Mouse (Mus musculus) spleen, postnatal 4 days (tissue): ENCODE data around the gene Tmem101.

Experiments used
- DNase-seq, 2 experiments: peaks; one replicate each; pipeline ENCODE4 v3.0.0; 2022; ENCODE audit warnings: low spot score in 2 of 2

Tmem101 gene

GRCm38 (mm10) chr11:102156786-102157089 is 534 bp upstream of the Tmem101 start:
- DNase-seq, result no peak

GRCm38 (mm10) chr11:102147213-102147989 is 8.8 kb downstream of the Tmem101 start:
- DNase-seq, result no peak

GRCm38 (mm10) chr11:102146531-102146930 is 9.7 kb downstream of the Tmem101 start:
- DNase-seq, result peak in 1 of 2 experiments; percentile 65

GRCm38 (mm10) chr11:102146005-102146404 is 10.2 kb downstream of the Tmem101 start:
- DNase-seq, result peak; percentile 29 to 67

- DNase-seq, result peak; percentile 30 to 65
Measured at GRCm38 (mm10) chr11:102145471-102146001, 10.7 kb downstream of the Tmem101 start, which contains the start of gene Nags. Gene Nags (plus strand): TSS chr11:102145513.

GRCm38 (mm10) chr11:102144957-102145470 is 11.2 kb downstream of the Tmem101 start:
- DNase-seq, result no peak

GRCm38 (mm10) chr11:102142355-102142754 is 13.8 kb downstream of the Tmem101 start:
- DNase-seq, result no peak

GRCm38 (mm10) chr11:102140508-102140907 is 15.7 kb downstream of the Tmem101 start:
- peak; percentile 61 to 85 for DNase-seq

- DNase-seq, result peak; percentile 56 to 84
Measured at GRCm38 (mm10) chr11:102138447-102138740, 17.8 kb downstream of the Tmem101 start.

- DNase-seq, result no peak
Measured at GRCm38 (mm10) chr11:102137625-102138446, 18.4 kb downstream of the Tmem101 start.

- no peak for DNase-seq
Measured at GRCm38 (mm10) chr11:102134516-102134915, 21.7 kb downstream of the Tmem101 start.

GRCm38 (mm10) chr11:102117386-102117785 is 38.8 kb downstream of the Tmem101 start:
- DNase-seq, result no peak

GRCm38 (mm10) chr11:102116241-102116640 is 40.0 kb downstream of the Tmem101 start:
- no peak for DNase-seq

- no peak for DNase-seq
Measured at GRCm38 (mm10) chr11:102111576-102111975, 44.6 kb downstream of the Tmem101 start.

GRCm38 (mm10) chr11:102107732-102108131 is 48.5 kb downstream of the Tmem101 start, which contains the start of gene Pyy:
Gene Pyy (minus strand): TSS chr11:102107832.
- no peak for DNase-seq

- no peak for DNase-seq
Measured at GRCm38 (mm10) chr11:102106911-102107310, 49.3 kb downstream of the Tmem101 start.
